Mouse (Mus musculus) G1E (cell line): Measurements from ENCODE around the gene Lexm.

Source experiments
- CTCF ChIP-seq: IDR thresholded peaks from 2 replicates; pipeline ENCODE4 v1.5.1; 2012; ENCODE audit warnings: low read depth, low read length, inconsistent platforms, mixed read lengths
- POLR2AphosphoS5 ChIP-seq: IDR thresholded peaks from 2 replicates; pipeline ENCODE4 v1.6.1; 2012; ENCODE audit warnings: low read depth, low read length, inconsistent platforms; ENCODE audit not compliant: insufficient replicate concordance

GRCm38 (mm10) chr4:106613560-106613959, 3.5 kb downstream of the Lexm start:
- TF ChIP-seq POLR2AphosphoS5 (no peak), CTCF (no peak)
